Mouse (Mus musculus): ENCODE data around the gene D930007J09Rik. TPM values are rescaled to one million over a fixed set of nuclear protein-coding genes. Genes with fewer than 3 reads are reported as not detected.

D930007J09Rik gene
- polyA plus RNA-seq, 1 experiment, result not detected

GRCm38 (mm10) chr13:32824377-32825330 lies 22.0 kb upstream of the D930007J09Rik start:
- TF ChIP-seq CTCF (IDR thresholded peaks at IDR 0.05; ENCODE audit: insufficient read depth, low read depth, low read length) (no peak), POLR2A (IDR thresholded peaks at IDR 0.05; ENCODE audit: insufficient read depth, low read depth, low read length) (no peak)
- 70% methylated on average over 6 of the region's 6 CpGs for WGBS
- H3K4me3 ChIP-seq (ENCODE audit: insufficient read depth, low read depth, low read length), result no peak overlapping the region

GRCm38 (mm10) chr13:32823126-32823525 lies 20.5 kb upstream of the D930007J09Rik start:
- H3K4me1 ChIP-seq (ENCODE audit: control insufficient read depth, insufficient read depth, low read length), result peaks cover 4% of the 10 kb centered on the region
- TF ChIP-seq CTCF (IDR thresholded peaks at IDR 0.05; ENCODE audit: insufficient read depth, low read depth, low read length) (no peak), POLR2A (IDR thresholded peaks at IDR 0.05; ENCODE audit: insufficient read depth, low read depth, low read length) (no peak)
- 89% methylated on average over 6 of the region's 6 CpGs for WGBS
- H3K4me3 ChIP-seq (ENCODE audit: insufficient read depth, low read depth, low read length), result no peak overlapping the region
- H3K27ac ChIP-seq (ENCODE audit: insufficient read depth, low read depth, low read length), result no peak overlapping the region

More at GRCm38 (mm10) chr13:32824377-32825330, 22.0 kb upstream of the D930007J09Rik start:
- no peak overlapping the region for H3K27ac ChIP-seq (ENCODE audit: insufficient read depth, low read depth, low read length)
- peaks cover 4% of the 10 kb centered on the region for H3K4me1 ChIP-seq (ENCODE audit: control insufficient read depth, insufficient read depth, low read length)

- no peak overlapping the region for H3K4me3 ChIP-seq (ENCODE audit: insufficient read depth, low read depth, low read length)
- TF ChIP-seq CTCF (IDR thresholded peaks at IDR 0.05; ENCODE audit: insufficient read depth, low read depth, low read length), result no peak
- WGBS, result 98% methylated on average over 4 of the region's 4 CpGs
- no peak overlapping the region for H3K27ac ChIP-seq (ENCODE audit: insufficient read depth, low read depth, low read length)
- H3K4me1 ChIP-seq (ENCODE audit: control insufficient read depth, insufficient read depth, low read length), result peaks cover 4% of the 10 kb centered on the region
These were observed 19.0 kb upstream of the D930007J09Rik start for GRCm38 (mm10) chr13:32821671-32822070.

- Histone ChIP-seq H3K4me1 (ENCODE audit: control insufficient read depth, insufficient read depth, low read length) (peaks cover 4% of the 10 kb centered on the region), H3K27ac (ENCODE audit: insufficient read depth, low read depth, low read length) (no peak overlapping the region), H3K4me3 (ENCODE audit: insufficient read depth, low read depth, low read length) (no peak overlapping the region)
- WGBS, result 93% methylated on average over 5 of the region's 5 CpGs
- TF ChIP-seq CTCF (IDR thresholded peaks at IDR 0.05; ENCODE audit: insufficient read depth, low read depth, low read length) (no peak), POLR2A (IDR thresholded peaks at IDR 0.05; ENCODE audit: insufficient read depth, low read depth, low read length) (no peak)
These were observed 17.3 kb upstream of the D930007J09Rik start for GRCm38 (mm10) chr13:32819926-32820325.

- Histone ChIP-seq H3K4me1 (ENCODE audit: control insufficient read depth, insufficient read depth, low read length) (peaks cover 4% of the 10 kb centered on the region), H3K27ac (ENCODE audit: insufficient read depth, low read depth, low read length) (no peak overlapping the region), H3K4me3 (ENCODE audit: insufficient read depth, low read depth, low read length) (no peak overlapping the region)
- TF ChIP-seq POLR2A (IDR thresholded peaks at IDR 0.05; ENCODE audit: insufficient read depth, low read depth, low read length) (no peak), CTCF (IDR thresholded peaks at IDR 0.05; ENCODE audit: insufficient read depth, low read depth, low read length) (no peak)
- 93% methylated on average over 3 of the region's 3 CpGs for WGBS
These were observed 16.6 kb upstream of the D930007J09Rik start for GRCm38 (mm10) chr13:32819241-32819640.

GRCm38 (mm10) chr13:32807624-32808023 lies 5.0 kb upstream of the D930007J09Rik start:
- Histone ChIP-seq H3K4me1 (ENCODE audit: control insufficient read depth, insufficient read depth, low read length) (peaks cover 8% of the 10 kb centered on the region), H3K27ac (ENCODE audit: insufficient read depth, low read depth, low read length) (no peak overlapping the region), H3K4me3 (ENCODE audit: insufficient read depth, low read depth, low read length) (no peak overlapping the region)
- TF ChIP-seq POLR2A (IDR thresholded peaks at IDR 0.05; ENCODE audit: insufficient read depth, low read depth, low read length) (no peak), CTCF (IDR thresholded peaks at IDR 0.05; ENCODE audit: insufficient read depth, low read depth, low read length) (no peak)
- whole genome bisulfite sequencing, result 57% methylated on average over 3 of the region's 3 CpGs

GRCm38 (mm10) chr13:32806820-32807219 lies 4.2 kb upstream of the D930007J09Rik start:
- H3K4me3 ChIP-seq (ENCODE audit: insufficient read depth, low read depth, low read length), result no peak overlapping the region
- no peak overlapping the region for H3K27ac ChIP-seq (ENCODE audit: insufficient read depth, low read depth, low read length)
- no peak for TF ChIP-seq POLR2A (IDR thresholded peaks at IDR 0.05; ENCODE audit: insufficient read depth, low read depth, low read length)
- no peak for TF ChIP-seq CTCF (IDR thresholded peaks at IDR 0.05; ENCODE audit: insufficient read depth, low read depth, low read length)
- 54% methylated on average over 7 of the region's 7 CpGs for WGBS
- H3K4me1 ChIP-seq (ENCODE audit: control insufficient read depth, insufficient read depth, low read length), result peaks cover 8% of the 10 kb centered on the region

- no peak overlapping the region; the same call in 1 of the 2 replicates for H3K27ac ChIP-seq (ENCODE audit: insufficient read depth, low read depth, low read length)
- 49% methylated on average over 4 of the region's 4 CpGs for WGBS
- H3K4me1 ChIP-seq (ENCODE audit: control insufficient read depth, insufficient read depth, low read length), result peaks cover 8% of the 10 kb centered on the region
- no peak overlapping the region for H3K4me3 ChIP-seq (ENCODE audit: insufficient read depth, low read depth, low read length)
- TF ChIP-seq CTCF (IDR thresholded peaks at IDR 0.05; ENCODE audit: insufficient read depth, low read depth, low read length), result no peak
- no peak for TF ChIP-seq POLR2A (IDR thresholded peaks at IDR 0.05; ENCODE audit: insufficient read depth, low read depth, low read length)
These were observed 1.2 kb upstream of the D930007J09Rik start for GRCm38 (mm10) chr13:32803701-32804345.

- Histone ChIP-seq H3K4me1 (ENCODE audit: control insufficient read depth, insufficient read depth, low read length) (peaks cover 5% of the 10 kb centered on the region), H3K27ac (ENCODE audit: insufficient read depth, low read depth, low read length) (peak within 1 kb of the TSS; percentile 81), H3K4me3 (ENCODE audit: insufficient read depth, low read depth, low read length) (peak within 1 kb of the TSS; percentile 81)
- WGBS, result under 1% methylated on average over 51 of the region's 51 CpGs
- no peak for TF ChIP-seq CTCF (IDR thresholded peaks at IDR 0.05; ENCODE audit: insufficient read depth, low read depth, low read length)
- TF ChIP-seq POLR2A (IDR thresholded peaks at IDR 0.05; ENCODE audit: insufficient read depth, low read depth, low read length), result peak; percentile 55; the same call in 1 of the 2 replicates
These were observed 892 bp downstream of the D930007J09Rik start, which contains the start of gene Wrnip1 for GRCm38 (mm10) chr13:32801693-32802221. Wrnip1 (plus strand) TSS chr13:32802038.
